Mouse (Mus musculus): ENCODE data around the gene Ctcfl.
"Not testable (repeated sequence)": the region's sequence is repeated elsewhere in the genome, so short reads cannot be mapped to it uniquely, and the experiment has no call there.

GRCm38 (mm10) chr2:173113796-173114195 is 5.5 kb downstream of the Ctcfl start:
- TF ChIP-seq POLR2A, CTCF (IDR thresholded peaks at IDR 0.05; ENCODE audit: extremely low read depth, insufficient read depth, low read length): not testable (repeated sequence)

Measured in cortical plate, adult 2 months (tissue).